Mouse (Mus musculus) hindbrain, embryonic 13.5 days (tissue): ENCODE measurements around the gene Gprin1. TPM values are rescaled to one million over a fixed set of nuclear protein-coding genes. Genes with fewer than 3 reads are reported as not detected.
A peak's percentile ranks its signal among the peaks of the same experiment; 100 is the strongest.

Experiments
- ATAC-seq: fragments of 200-750 bp; cut with Nextera tagmentation; 2 replicates; pipeline ENCODE4 v1.8.0; 2017; ENCODE audit warnings: moderate TSS enrichment; ENCODE audit not compliant: low FRiP score
- H3K27ac ChIP-seq: fragments of 300-500 bp; sonication (generic); 2 replicates; pipeline ENCODE4 v1.5.1; 2015; ENCODE audit warnings: inconsistent platforms, mild to moderate bottlenecking, moderate library complexity
- H3K27me3 ChIP-seq: fragments of 300-500 bp; sonication (generic); 2 replicates; pipeline ENCODE4 v1.6.1; 2015; ENCODE audit warnings: mild to moderate bottlenecking, inconsistent platforms
- H3K36me3 ChIP-seq: fragments of 300-500 bp; sonication (generic); 2 replicates; pipeline ENCODE4 v1.6.1; 2015; ENCODE audit warnings: mild to moderate bottlenecking, inconsistent platforms
- H3K4me1 ChIP-seq: fragments of 300-500 bp; sonication (generic); replicated peaks from 2 replicates; pipeline ENCODE4 v1.6.1; 2015; ENCODE audit warnings: inconsistent platforms
- H3K4me2 ChIP-seq: fragments of 300-500 bp; sonication (generic); 2 replicates; pipeline ENCODE4 v1.6.1; 2015; ENCODE audit warnings: inconsistent platforms, mild to moderate bottlenecking, moderate library complexity
- H3K4me3 ChIP-seq: fragments of 300-500 bp; sonication (generic); 2 replicates; pipeline ENCODE4 v1.5.1; 2015; ENCODE audit warnings: mild to moderate bottlenecking, inconsistent platforms
- H3K9ac ChIP-seq: fragments of 300-500 bp; sonication (generic); 2 replicates; pipeline ENCODE4 v1.6.1; 2015; ENCODE audit warnings: mild to moderate bottlenecking, inconsistent platforms
- H3K9me3 ChIP-seq: fragments of 300-500 bp; sonication (generic); 2 replicates; pipeline ENCODE4 v1.6.1; 2016; ENCODE audit warnings: inconsistent platforms
- WGBS: fragments of 180-500 bp; shearing (Covaris S2); methylation state at CpG from one replicate; pipeline ENCODE4 v1.1.7; 2015; 5-methylcytosine and 5-hydroxymethylcytosine counted together
- polyA plus RNA-seq: library from polyadenylated mRNA; unstranded; fragments of >200 nt; fragmentation: Nextera tagmentation; extraction: Ambion mirVana; gene quantifications from 2 replicates; pipeline ENCODE4 v1.2.1, GENCODE M21; 2015

The Gprin1 gene
- polyA plus RNA-seq, 1 experiment from 2014 or later: 6.9 TPM

GRCm38 (mm10) chr13:54783698-54784097 is 34.0 kb upstream of the Gprin1 start, which contains the start of gene Eif4e1b:
Eif4e1b (plus strand) TSS chr13:54783998.
- peaks cover 18% of the 10 kb centered on the region; the same call in 1 of the 2 replicates for H3K27me3 ChIP-seq
- H3K4me3 ChIP-seq: no peak within 1 kb of the TSS
- H3K4me1 ChIP-seq: 0 out of 2 replicates have a peak, but pooled peaks cover 6% of the 10 kb centered on the region
- H3K4me2 ChIP-seq: no peak within 1 kb of the TSS
- H3K36me3 ChIP-seq: no peaks in the 10 kb centered on the region
- H3K9me3 ChIP-seq: no peaks in the 10 kb centered on the region
- no peak within 1 kb of the TSS for H3K9ac ChIP-seq
- no peak within 1 kb of the TSS for H3K27ac ChIP-seq
- ATAC-seq: no peak
- WGBS: 85% methylated on average over 4 of the region's 4 CpGs

- Histone ChIP-seq H3K4me1 (0 out of 2 replicates have a peak, but pooled peaks cover 6% of the 10 kb centered on the region), H3K4me3 (no peak overlapping the region), H3K4me2 (no peak overlapping the region), H3K27ac (no peak overlapping the region), H3K36me3 (no peaks in the 10 kb centered on the region), H3K9me3 (no peaks in the 10 kb centered on the region), H3K27me3 (peaks cover 18% of the 10 kb centered on the region; the same call in 1 of the 2 replicates), H3K9ac (no peak overlapping the region)
- ATAC-seq: no peak
- 33% methylated on average over 2 of the region's 2 CpGs for WGBS
Measured at GRCm38 (mm10) chr13:54783235-54783634, 33.6 kb upstream of the Gprin1 start.

- no peak overlapping the region for H3K9ac ChIP-seq
- no peaks in the 10 kb centered on the region for H3K9me3 ChIP-seq
- 88% methylated on average over 3 of the region's 3 CpGs for WGBS
- 0 out of 2 replicates have a peak, but pooled peaks cover 6% of the 10 kb centered on the region for H3K4me1 ChIP-seq
- peak overlapping the region; percentile 50; the same call in 1 of the 2 replicates for H3K27ac ChIP-seq
- no peak overlapping the region for H3K4me2 ChIP-seq
- ATAC-seq: no peak
- peaks cover 8% of the 10 kb centered on the region; the same call in 1 of the 2 replicates for H3K27me3 ChIP-seq
- H3K36me3 ChIP-seq: no peaks in the 10 kb centered on the region
- no peak overlapping the region for H3K4me3 ChIP-seq
Measured at GRCm38 (mm10) chr13:54781086-54781485, 31.4 kb upstream of the Gprin1 start.

GRCm38 (mm10) chr13:54780592-54780991 is 30.9 kb upstream of the Gprin1 start:
- WGBS: 81% methylated on average over 3 of the region's 3 CpGs

GRCm38 (mm10) chr13:54767012-54767411 is 17.3 kb upstream of the Gprin1 start:
- Histone ChIP-seq H3K36me3 (no peaks in the 10 kb centered on the region), H3K4me1 (peaks cover 25% of the 10 kb centered on the region), H3K4me2 (peak overlapping the region; percentile 78; the same call in 1 of the 2 replicates), H3K4me3 (no peak overlapping the region), H3K27me3 (peaks cover 68% of the 10 kb centered on the region), H3K27ac (no peak overlapping the region), H3K9ac (no peak overlapping the region), H3K9me3 (no peaks in the 10 kb centered on the region)
- 89% methylated on average over 4 of the region's 4 CpGs for WGBS
- no peak for ATAC-seq

More at GRCm38 (mm10) chr13:54780592-54780991, 30.9 kb upstream of the Gprin1 start:
- Histone ChIP-seq H3K27me3 (0 out of 2 replicates have a peak, but pooled peaks cover 8% of the 10 kb centered on the region), H3K4me1 (0 out of 2 replicates have a peak, but pooled peaks cover 6% of the 10 kb centered on the region), H3K4me3 (no peak overlapping the region), H3K27ac (peak overlapping the region; percentile 50; the same call in 1 of the 2 replicates), H3K9ac (no peak overlapping the region), H3K36me3 (no peaks in the 10 kb centered on the region), H3K4me2 (no peak overlapping the region), H3K9me3 (no peaks in the 10 kb centered on the region)
- ATAC-seq: no peak

- Histone ChIP-seq H3K27ac (peak within 1 kb of the TSS; percentile 49), H3K9me3 (no peaks in the 10 kb centered on the region), H3K27me3 (peaks cover 75% of the 10 kb centered on the region), H3K4me1 (peaks cover 25% of the 10 kb centered on the region), H3K4me2 (peak within 1 kb of the TSS; percentile 78), H3K9ac (peak within 1 kb of the TSS; percentile 78), H3K36me3 (no peaks in the 10 kb centered on the region), H3K4me3 (peak within 1 kb of the TSS; percentile 55)
- ATAC-seq: peak; percentile 72
- under 1% methylated on average over 35 of the region's 35 CpGs for WGBS
Measured at GRCm38 (mm10) chr13:54766192-54766768, 16.6 kb upstream of the Gprin1 start, which contains the start of gene Sncb. Sncb (minus strand) TSS chr13:54766595.

GRCm38 (mm10) chr13:54765281-54766191 is 15.9 kb upstream of the Gprin1 start:
- H3K36me3 ChIP-seq: no peaks in the 10 kb centered on the region
- peak overlapping the region; percentile 55 for H3K4me3 ChIP-seq
- peak overlapping the region; percentile 78 for H3K4me2 ChIP-seq
- WGBS: 3% methylated on average over 44 of the region's 44 CpGs
- no peaks in the 10 kb centered on the region for H3K9me3 ChIP-seq
- peaks cover 26% of the 10 kb centered on the region for H3K4me1 ChIP-seq
- peak overlapping the region; percentile 49; the same call in 1 of the 2 replicates for H3K27ac ChIP-seq
- H3K27me3 ChIP-seq: peaks cover 83% of the 10 kb centered on the region
- peak overlapping the region; percentile 78 for H3K9ac ChIP-seq
- ATAC-seq: peak; percentile 22

- no peak overlapping the region for H3K4me2 ChIP-seq
- H3K27ac ChIP-seq: no peak overlapping the region
- H3K27me3 ChIP-seq: peaks cover 60% of the 10 kb centered on the region
- no peaks in the 10 kb centered on the region for H3K36me3 ChIP-seq
- no peak overlapping the region for H3K9ac ChIP-seq
- peaks cover 58% of the 10 kb centered on the region for H3K4me1 ChIP-seq
- 68% methylated on average over 7 of the region's 7 CpGs for WGBS
- H3K9me3 ChIP-seq: no peaks in the 10 kb centered on the region
- ATAC-seq: no peak
- no peak overlapping the region for H3K4me3 ChIP-seq
Measured at GRCm38 (mm10) chr13:54760906-54761305, 11.2 kb upstream of the Gprin1 start.

GRCm38 (mm10) chr13:54760164-54760795 is 10.6 kb upstream of the Gprin1 start:
- Histone ChIP-seq H3K9ac (no peak overlapping the region), H3K4me2 (no peak overlapping the region)
- no peak for ATAC-seq

GRCm38 (mm10) chr13:54759496-54759895 is 9.8 kb upstream of the Gprin1 start:
- 0 out of 2 replicates have a peak overlapping the region, but pooled peaks have one; percentile 40 for H3K4me3 ChIP-seq
- no peaks in the 10 kb centered on the region for H3K36me3 ChIP-seq
- no peak overlapping the region for H3K27ac ChIP-seq
- WGBS: 10% methylated on average over 7 of the region's 7 CpGs
- peak overlapping the region; percentile 70 for H3K9ac ChIP-seq
- peaks cover 58% of the 10 kb centered on the region for H3K4me1 ChIP-seq
- ATAC-seq: no peak
- H3K9me3 ChIP-seq: no peaks in the 10 kb centered on the region
- H3K4me2 ChIP-seq: peak overlapping the region; percentile 64
- peaks cover 46% of the 10 kb centered on the region for H3K27me3 ChIP-seq

More at GRCm38 (mm10) chr13:54760164-54760795, 10.6 kb upstream of the Gprin1 start:
- WGBS: 68% methylated on average over 8 of the region's 8 CpGs
- Histone ChIP-seq H3K9me3 (no peaks in the 10 kb centered on the region), H3K36me3 (no peaks in the 10 kb centered on the region), H3K27ac (no peak overlapping the region), H3K27me3 (peaks cover 53% of the 10 kb centered on the region), H3K4me3 (no peak overlapping the region), H3K4me1 (peaks cover 58% of the 10 kb centered on the region)

GRCm38 (mm10) chr13:54758756-54759470 is 9.2 kb upstream of the Gprin1 start:
- H3K27me3 ChIP-seq: peaks cover 40% of the 10 kb centered on the region
- peak overlapping the region; percentile 40 for H3K4me3 ChIP-seq
- H3K9ac ChIP-seq: peak overlapping the region; percentile 70
- no peaks in the 10 kb centered on the region for H3K36me3 ChIP-seq
- H3K27ac ChIP-seq: peak overlapping the region; percentile 95
- H3K4me1 ChIP-seq: peaks cover 60% of the 10 kb centered on the region
- under 1% methylated on average over 29 of the region's 29 CpGs for WGBS
- ATAC-seq: peak; percentile 53
- H3K9me3 ChIP-seq: no peaks in the 10 kb centered on the region
- H3K4me2 ChIP-seq: peak overlapping the region; percentile 64
